ENCODE assay signal across 8 mouse cellular contexts in the genomic region with DNA sequence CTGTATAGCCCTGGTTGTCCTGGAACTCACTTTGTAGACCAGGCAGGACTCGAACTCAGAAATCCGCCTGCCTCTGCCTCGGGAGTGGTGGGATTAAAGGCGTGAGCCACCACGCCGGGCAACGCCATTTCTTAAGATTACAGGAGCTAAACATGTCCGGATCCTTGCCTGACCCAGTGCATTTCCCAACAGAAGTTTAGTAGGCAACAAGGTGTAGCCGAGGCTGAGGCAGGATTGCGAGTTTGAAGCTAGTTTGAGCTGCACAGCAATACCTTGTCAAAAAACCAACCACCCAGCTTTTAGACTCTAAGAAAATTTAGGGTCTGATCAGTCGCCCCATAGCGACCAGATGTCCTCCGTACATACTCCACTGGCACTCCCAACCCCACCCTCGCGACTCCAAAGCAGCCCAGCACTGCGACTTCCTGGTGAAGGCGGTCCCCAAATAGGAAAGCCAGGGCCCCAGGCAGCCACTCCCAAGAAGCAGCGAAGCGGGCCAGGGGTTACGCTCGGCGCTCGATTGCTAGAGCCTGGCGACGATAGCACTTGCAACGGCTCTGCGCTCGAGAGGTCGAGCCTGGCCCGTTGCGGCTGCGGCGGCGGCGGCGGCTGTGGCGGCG. TPM values are rescaled to one million over a fixed set of nuclear protein-coding genes. Genes with fewer than 3 reads are reported as not detected.
A peak's percentile ranks its signal among the peaks of the same experiment; 100 is the strongest.
DNase-seq lines count a peak whose midpoint lies in the region; ATAC-seq lines count a peak whose summit lies in the region.

Gene Kat14 (plus strand): TSS at position 584 of the 620 bp plus-strand sequence.
Gene Pet117 (plus strand): TSS at position 597 of the 620 bp plus-strand sequence.

- H3K4me1 ChIP-seq in hindbrain, embryonic 14.5 days (replicated peaks; ENCODE audit: control insufficient read depth, insufficient read depth, low read length): peaks cover 16% of the 10 kb centered on the region

- peak within 1 kb of the TSS; percentile 79 for H3K9ac ChIP-seq in hindbrain, embryonic 14.5 days

- H3K27ac ChIP-seq in hindbrain, embryonic 14.5 days: peak within 1 kb of the TSS; percentile 94

- peak; percentile 96 for ATAC-seq in hindbrain, embryonic 14.5 days (ENCODE audit: low FRiP score)

- H3K27me3 ChIP-seq in hindbrain, embryonic 14.5 days (ENCODE audit: control insufficient read depth, insufficient read depth, low read length): no peaks in the 10 kb centered on the region

- peaks cover 16% of the 10 kb centered on the region for H3K36me3 ChIP-seq in hindbrain, embryonic 14.5 days (replicated peaks; ENCODE audit: control insufficient read depth, insufficient read depth)

- H3K4me2 ChIP-seq in hindbrain, embryonic 14.5 days (replicated peaks): peak within 1 kb of the TSS; percentile 65

- peak; percentile 90 for DNase-seq in T-cell, adult 2 months (ENCODE audit: low spot score)
- peak; percentile 96 to 97 for DNase-seq in cerebellum, postnatal 25 days
- DNase-seq in frontal cortex, postnatal 25 days (ENCODE audit: low spot score in 2 of 2): peak; percentile 89 to 90
- DNase-seq in hindbrain, embryonic 14.5 days (ENCODE audit: low spot score): peak; percentile 95
- peak; percentile 81 for DNase-seq in left cerebral cortex, adult 11 months (ENCODE audit: low spot score)
- peak; percentile 97 to 98 for DNase-seq in lung, postnatal 4 days
- DNase-seq in retina, postnatal 7 days (ENCODE audit: low read depth, low spot score): peak; percentile 81
- peak; percentile 97 for DNase-seq in urinary bladder, postnatal 14 days (ENCODE audit: low spot score)

- H3K4me3 ChIP-seq in hindbrain, embryonic 14.5 days (replicated peaks; ENCODE audit: low read length): peak within 1 kb of the TSS; percentile 89

- WGBS in hindbrain, embryonic 14.5 days: 7% methylated on average over 38 of the region's 38 CpGs

- H3K9me3 ChIP-seq in hindbrain, embryonic 14.5 days (ENCODE audit: control insufficient read depth, low read length): no peaks in the 10 kb centered on the region

RNA-seq across cellular contexts. Expression of gene Kat14, which starts in this region (rescaled TPM):
- polyA plus RNA-seq in hindbrain, embryonic 14.5 days (2014; fragmentation: Nextera tagmentation; extraction: Ambion mirVana): 22.4 and 23.3 TPM in 2 replicates

RNA-seq across cellular contexts. Expression of gene Pet117, which starts in this region (rescaled TPM):
- polyA plus RNA-seq in hindbrain, embryonic 14.5 days (2014; fragmentation: Nextera tagmentation; extraction: Ambion mirVana): 0.53 and 3.0 TPM in 2 replicates

Comparison
In these comparisons a context has a peak if more than half of its experiments do, and no peak if none do; other contexts are left out.
1. Peak in every context shown above with its lines: DNase-seq, ATAC-seq, H3K4me3 ChIP-seq and H3K27ac ChIP-seq.